ENCODE assay signal across 14 mouse cellular contexts in the genomic region with DNA sequence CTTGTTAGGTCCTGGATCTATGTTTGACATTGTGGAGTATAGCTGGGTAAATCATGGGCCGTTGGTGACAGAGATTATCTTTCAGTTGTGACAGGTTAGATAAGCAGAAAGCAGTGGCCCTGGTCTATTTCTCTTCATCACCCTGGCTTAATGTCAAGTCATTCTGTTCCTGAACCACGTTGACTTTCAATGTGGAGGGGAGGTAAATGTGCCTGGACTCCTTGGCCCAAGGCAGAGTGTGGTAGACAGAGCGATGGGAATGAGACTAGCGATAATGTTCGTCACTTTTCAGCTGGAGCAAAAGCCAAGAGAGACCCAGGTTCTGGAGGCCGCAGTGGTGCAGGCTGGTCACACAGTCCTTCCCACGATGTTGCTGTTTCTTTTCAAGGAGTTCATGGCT.
"Had no signal": no experiment of that assay in that cellular context is flagged by ENCODE, and none has a peak within 500 bp of the region (broad histone marks: within the 10 kb centered on the region; RNA-seq: fewer than 3 reads in every experiment).

No protein-coding gene starts in this region.

- H3K27me3 ChIP-seq: kidney, embryonic 15.5 days; limb, embryonic 15.5 days; liver, embryonic 12.5 days; neural tube, embryonic 15.5 days had no signal

- H3K4me1 ChIP-seq: liver, embryonic 12.5 days had no signal

- H3K36me3 ChIP-seq: kidney, embryonic 15.5 days; limb, embryonic 15.5 days; liver, embryonic 12.5 days; midbrain, embryonic 10.5 days; neural tube, embryonic 15.5 days had no signal

- H3K9ac ChIP-seq: kidney, embryonic 15.5 days; limb, embryonic 15.5 days; liver, embryonic 12.5 days; neural tube, embryonic 15.5 days had no signal

- H3K9me3 ChIP-seq: kidney, embryonic 15.5 days; limb, embryonic 15.5 days; liver, embryonic 12.5 days; midbrain, embryonic 10.5 days; neural tube, embryonic 15.5 days had no signal

- ATAC-seq: liver, embryonic 12.5 days had no signal

- H3K4me2 ChIP-seq: kidney, embryonic 15.5 days; limb, embryonic 15.5 days; liver, embryonic 12.5 days; neural tube, embryonic 15.5 days had no signal

- DNase-seq: kidney, postnatal 14 days; lung, postnatal 4 days; midbrain, embryonic 14.5 days; right cerebral cortex, adult 18-20 months; right cerebral cortex, postnatal 25 days; thymus, postnatal 4 days had no signal

- H3K4me3 ChIP-seq: kidney, embryonic 15.5 days; left cerebral cortex, adult 2 months; limb, embryonic 15.5 days; liver, embryonic 12.5 days; midbrain, embryonic 10.5 days; myocyte; neural tube, embryonic 15.5 days had no signal

- H3K27ac ChIP-seq: kidney, embryonic 15.5 days; left cerebral cortex, adult 2 months; limb, embryonic 15.5 days; liver, embryonic 12.5 days; midbrain, embryonic 10.5 days; neural tube, embryonic 15.5 days; stomach, postnatal 0 days had no signal
